Mouse (Mus musculus): Measurements from ENCODE around the gene St8sia1. TPM values are rescaled to one million over a fixed set of nuclear protein-coding genes. Genes with fewer than 3 reads are reported as not detected.

The St8sia1 gene
- total RNA-seq, 2 experiments from 2014 or later = 1.5 to 2.0 TPM

GRCm38 (mm10) chr6:142979665-142980660 lies 15.7 kb upstream of the St8sia1 start:
- no peak for DNase-seq

DNA sequence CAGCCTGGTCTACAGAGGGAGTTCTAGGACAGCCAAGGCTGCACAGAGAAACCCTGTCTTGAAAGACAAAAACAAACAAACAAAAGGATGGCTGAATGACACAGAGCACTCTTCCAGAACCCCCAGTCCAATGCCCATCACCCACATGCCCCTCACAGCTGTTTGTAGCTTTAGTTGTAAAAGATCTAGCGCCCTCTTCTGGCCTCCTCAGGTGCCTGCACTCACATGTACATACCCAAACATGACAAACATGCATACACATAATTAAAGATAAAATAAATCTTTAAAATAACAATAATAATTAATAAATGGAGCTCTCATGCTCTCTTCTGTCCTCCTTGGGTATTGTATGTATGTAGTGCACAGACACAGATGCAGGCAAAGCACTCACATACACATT lies 13.0 kb upstream of the St8sia1 start:
- DNase-seq = no peak

DNA sequence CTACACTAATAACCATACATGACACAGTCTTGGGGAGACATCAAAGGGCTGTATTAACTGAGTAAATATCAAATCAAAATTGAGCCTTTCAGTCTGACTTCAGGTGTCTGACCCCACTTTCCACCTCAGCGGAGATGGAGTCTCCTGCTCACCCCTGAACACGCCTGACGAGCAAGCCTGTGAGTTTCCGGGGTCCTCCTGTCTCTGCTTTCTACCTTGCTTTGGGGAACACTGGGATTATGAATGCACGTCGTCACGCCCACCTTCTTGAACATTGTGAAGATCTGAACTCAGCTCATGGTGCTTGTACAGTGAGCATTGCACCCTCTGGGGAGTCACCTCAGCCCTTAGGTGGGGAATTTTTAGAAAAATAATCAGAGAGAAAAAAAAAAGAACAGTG lies 9.0 kb upstream of the St8sia1 start:
- DNase-seq = no peak

DNA sequence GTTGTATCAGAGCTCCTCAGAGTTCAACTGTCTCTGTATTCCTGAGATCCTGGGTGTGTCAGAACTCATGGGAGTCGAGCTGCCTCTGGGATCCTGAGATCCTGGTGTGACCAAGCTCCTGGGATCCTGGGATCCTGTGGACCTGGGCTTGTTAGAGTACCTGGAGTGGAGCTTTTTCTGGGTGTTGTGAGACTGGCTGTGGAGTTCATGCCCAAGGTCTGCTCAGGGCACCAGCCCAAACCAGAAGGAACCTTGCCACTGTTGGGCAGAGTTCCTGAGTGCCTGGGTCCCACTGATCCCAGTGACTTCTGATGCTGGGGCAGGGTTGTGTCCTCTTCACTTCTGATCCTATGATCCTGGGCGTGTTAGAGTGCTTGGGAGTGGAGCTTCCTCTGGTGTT lies 8.0 kb upstream of the St8sia1 start:
- no peak for DNase-seq

DNA sequence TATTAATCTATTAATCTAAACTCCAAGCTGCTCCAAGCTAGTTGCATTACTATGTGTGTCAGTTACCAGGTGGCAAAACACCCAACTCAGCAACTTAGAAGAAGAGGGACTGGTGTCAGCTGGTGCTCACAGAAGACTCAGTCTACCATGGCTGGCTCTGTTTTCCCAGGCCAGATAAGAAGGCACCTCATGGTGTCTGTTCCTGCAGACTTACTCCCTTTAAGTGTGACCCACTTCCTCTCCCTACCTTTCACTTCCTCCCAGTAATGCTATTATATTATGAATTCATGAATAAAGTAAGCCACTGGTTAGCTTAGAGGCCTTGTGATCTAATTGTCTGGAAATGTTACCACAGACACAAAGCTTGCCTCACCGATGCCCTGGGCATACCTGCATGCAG lies 3.2 kb upstream of the St8sia1 start:
- no peak for DNase-seq

GRCm38 (mm10) chr6:142964531-142965385 lies 506 bp upstream of the St8sia1 start:
- peak; percentile 74 for DNase-seq

DNA sequence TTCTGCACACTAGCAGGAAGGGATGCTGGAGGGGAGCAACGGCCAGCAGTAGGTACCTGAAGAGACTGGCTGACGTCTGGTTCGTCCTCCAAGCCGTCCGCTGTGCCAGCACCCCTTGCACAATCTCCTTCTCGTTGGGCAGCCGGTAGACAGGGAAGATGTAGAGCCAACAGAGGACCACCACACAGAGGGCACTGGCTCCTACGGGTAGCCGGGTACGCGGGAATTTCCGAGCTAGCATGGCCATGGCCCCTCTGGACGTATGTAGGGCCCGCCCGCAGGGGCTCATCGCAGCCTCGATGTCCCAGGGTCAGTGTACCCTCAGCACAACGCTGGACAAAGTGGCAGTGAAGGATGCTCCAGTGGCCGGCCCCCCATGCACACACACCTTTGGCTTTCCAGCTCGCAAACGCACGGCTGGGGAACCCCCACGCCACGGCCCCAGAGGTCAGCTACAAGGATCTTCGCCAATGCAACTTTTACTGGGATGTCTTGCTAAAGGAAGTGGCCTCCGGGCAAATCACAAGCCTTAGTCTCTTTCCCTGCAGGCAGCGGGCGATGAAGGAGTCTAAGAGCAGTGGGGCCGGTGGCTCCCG lies 674 bp downstream of the St8sia1 start:
- peak; percentile 6 for DNase-seq

GRCm38 (mm10) chr6:142962881-142963280 lies 1.4 kb downstream of the St8sia1 start:
- no peak for DNase-seq

DNA sequence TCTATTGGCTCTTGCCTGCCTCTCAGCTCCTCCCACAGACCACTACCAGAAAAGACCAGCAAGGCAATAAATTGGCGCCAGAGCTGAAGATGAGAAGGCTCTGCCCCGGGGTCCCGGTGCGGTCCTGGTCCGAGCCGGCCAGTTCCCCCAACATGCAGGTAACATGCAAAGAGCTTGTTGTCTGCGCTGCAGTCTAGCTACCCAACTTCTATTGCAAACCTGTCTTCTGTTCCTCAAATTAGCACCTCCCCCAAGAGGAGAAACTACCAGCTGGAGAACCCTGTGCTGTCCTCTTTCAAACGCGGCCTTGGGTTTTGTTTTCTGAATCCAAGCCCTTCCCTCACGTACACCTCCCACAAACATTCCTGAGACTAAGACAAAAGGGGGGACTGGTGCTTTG lies 1.8 kb downstream of the St8sia1 start:
- no peak for DNase-seq

GRCm38 (mm10) chr6:142961721-142962455 lies 2.4 kb downstream of the St8sia1 start:
- DNase-seq = no peak

DNA sequence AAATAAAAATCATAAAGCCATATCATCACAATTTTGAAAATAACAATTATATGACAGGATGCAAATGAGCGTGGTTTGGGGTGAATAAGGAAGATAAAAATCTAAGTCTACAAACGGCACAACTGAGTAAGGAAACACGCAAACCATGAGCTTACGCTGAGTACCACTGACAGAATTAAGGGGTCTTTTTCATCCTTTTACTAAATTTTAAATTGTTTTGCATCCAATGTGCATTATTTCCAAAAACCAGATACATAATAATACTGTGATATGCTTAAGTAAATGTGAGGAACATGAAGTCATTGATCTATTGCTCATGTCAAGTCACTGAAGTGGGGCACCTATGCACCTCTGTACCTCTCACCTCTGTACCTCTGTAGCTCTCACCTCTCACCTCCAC lies 7.7 kb downstream of the St8sia1 start:
- no peak for DNase-seq

DNA sequence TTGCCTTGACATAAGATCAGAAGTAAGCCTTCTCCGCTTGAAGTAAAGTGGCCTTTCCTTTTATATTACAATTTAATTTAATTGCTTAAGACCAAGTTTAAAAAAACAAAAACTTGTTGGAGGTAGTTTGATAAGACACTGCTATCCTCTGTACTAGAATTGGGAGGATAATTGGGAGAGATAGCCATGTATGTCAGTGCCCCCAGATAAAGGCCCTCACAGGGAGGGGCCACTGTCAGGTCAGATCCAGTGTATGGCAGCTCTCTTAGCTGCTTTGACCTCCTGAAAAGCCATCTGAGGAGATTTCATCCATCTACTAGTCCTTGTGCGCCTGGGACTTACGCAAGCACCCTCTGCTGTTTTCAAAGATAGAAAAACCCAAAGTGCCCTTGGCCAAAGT lies 9.0 kb downstream of the St8sia1 start:
- DNase-seq = no peak

DNA sequence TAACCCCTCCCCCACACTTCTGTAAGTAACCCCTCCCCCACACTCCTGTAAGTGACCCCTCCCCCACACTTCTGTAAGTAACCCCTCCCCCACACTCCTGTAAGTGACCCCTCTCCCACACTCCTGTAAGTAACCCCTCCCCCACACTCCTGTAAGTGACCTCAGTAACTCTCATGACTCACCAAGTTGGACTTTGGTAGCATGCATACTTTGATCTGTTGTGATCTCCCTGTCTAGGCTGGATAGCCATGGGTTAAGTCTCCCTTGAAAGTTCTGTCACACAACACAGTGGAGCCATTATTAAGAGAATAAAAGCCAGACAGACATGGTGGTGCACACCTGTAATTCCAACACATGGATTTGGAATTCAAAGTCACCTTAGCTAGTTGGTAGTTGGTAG lies 11.1 kb downstream of the St8sia1 start:
- no peak for DNase-seq

- no peak for DNase-seq
These were observed 11.8 kb downstream of the St8sia1 start for GRCm38 (mm10) chr6:142952361-142952954.

GRCm38 (mm10) chr6:142951564-142952308 lies 12.5 kb downstream of the St8sia1 start:
- DNase-seq = no peak

- no peak for DNase-seq
These were observed 13.9 kb downstream of the St8sia1 start for GRCm38 (mm10) chr6:142950354-142950753.

DNA sequence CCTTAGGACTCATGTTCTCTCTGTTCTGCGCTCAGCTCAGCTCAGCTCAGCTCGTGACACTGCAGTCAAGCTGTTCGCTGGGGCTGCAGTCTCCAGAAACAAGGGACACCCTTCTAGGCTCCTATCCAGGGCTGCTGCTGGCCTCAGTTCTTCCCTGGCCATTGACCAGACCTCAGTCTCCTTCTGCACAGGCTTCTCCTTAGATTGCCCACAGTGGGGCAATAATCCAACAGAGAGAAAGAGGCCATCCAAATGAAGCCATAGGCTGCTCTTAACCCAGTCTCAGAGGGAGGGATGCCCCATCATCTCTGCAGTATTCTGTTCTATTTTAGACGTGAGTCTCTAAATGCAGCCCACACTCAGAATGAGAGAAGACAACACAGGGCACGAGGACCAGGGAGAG lies 15.3 kb downstream of the St8sia1 start:
- peak; percentile 11 for DNase-seq

DNA sequence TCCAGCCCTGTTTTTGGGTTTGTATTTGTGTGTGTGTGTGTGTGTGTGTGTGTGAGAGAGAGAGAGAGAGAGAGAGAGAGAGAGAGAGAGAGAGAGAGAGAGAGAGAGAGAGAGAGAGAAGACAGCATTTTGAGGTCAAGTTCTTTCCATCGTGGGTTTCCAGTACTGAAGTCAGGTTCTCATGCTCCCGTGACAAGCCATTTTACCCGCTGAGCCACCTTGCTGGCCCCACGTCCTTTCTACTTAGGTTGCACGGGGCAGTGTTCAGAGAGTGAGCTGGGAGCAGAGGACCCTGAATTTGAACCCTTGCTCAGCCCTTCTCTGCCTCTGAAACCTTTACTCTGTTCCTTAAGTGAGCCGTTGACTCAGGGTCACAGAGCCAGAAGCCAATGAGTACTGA lies 17.2 kb downstream of the St8sia1 start:
- no peak for DNase-seq

- DNase-seq = no peak
These were observed 18.0 kb downstream of the St8sia1 start for GRCm38 (mm10) chr6:142946069-142946871.

DNA sequence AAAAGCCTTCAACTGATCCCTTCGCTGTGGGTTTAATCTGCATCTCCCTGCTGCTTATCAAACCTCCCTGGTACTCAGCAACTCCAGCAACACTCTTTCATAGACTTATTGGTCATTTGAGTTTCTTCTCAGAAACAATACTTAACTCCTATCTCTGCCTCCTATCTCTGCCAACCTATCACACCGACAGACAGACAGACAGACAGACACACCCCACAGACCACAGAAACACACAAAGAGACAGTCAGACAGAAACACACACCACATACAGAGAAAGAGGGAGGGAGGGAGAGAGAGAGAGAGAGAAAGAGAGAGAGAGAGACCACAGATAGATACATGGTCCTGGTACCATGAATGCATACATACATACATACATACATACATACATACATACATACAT lies 18.8 kb downstream of the St8sia1 start:
- no peak for DNase-seq

All from heart, postnatal 4 days (tissue).